Mouse (Mus musculus): ENCODE results near the gene Nek7. TPM values are rescaled to one million over a fixed set of nuclear protein-coding genes. Genes with fewer than 3 reads are reported as not detected.
A peak's percentile ranks its signal among the peaks of the same experiment; 100 is the strongest.

Nek7 gene
- polyA plus RNA-seq, 1 experiment from 2014 or later = 10.9 TPM

DNA sequence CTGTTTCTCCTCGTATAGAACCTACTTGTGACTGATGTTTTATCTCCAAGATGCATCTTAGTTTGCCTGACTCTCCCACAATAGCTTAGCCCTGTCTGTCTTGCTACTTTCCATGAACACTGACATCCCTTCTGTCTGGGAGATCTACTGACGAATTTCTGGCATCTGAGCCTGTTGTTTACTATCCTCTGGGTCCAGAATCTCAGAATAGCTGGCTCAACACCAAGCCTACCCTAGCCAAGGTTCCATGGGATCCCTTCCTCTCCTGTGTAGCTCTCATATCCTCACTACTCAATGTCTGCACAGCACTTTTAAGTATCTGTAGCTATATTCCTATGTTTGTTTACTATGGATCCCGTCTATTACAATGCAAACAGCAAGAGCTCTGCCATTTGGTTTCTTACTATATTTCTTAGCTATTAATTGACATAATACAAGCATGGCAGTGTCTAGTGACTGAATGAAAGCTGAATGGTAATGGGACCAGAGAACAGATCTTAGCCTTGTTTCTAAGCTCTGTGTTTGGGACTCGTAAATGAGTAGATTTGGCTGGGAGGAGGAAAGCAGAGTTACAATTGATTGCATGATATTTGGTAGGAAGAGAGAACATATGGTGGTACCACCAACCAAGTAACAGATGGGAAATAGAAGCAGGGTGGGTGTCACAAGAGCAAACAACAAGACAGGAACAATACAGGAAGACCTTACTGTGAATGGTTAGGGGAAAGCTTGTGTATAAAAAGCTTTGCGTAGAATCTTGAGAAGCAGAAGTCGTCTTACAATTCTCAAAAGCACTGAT is 51.3 kb downstream of the Nek7 start:
- WGBS = 63% methylated on average over 6 of the region's 6 CpGs

DNA sequence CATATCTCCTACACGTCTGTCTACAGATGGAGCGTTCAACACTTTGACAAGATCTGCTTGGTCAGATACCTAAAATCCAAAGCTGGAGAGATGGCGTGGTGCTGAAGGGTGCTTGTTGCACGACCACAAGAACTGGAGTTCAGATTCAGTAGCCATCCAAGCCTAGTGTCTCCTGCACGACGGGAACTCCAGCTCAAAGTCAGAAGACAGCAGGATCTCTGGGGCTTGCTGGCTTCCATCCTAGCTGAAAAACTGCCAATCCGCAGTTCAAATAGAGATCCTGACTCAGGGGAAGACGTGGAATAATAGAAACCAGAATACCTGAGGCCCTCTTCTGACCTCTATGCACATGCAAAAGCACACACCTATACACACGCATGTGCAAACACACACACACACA is 52.0 kb downstream of the Nek7 start:
- ATAC-seq = no peak; the same call in 1 of the 2 replicates
- peaks cover 7% of the 10 kb centered on the region for H3K4me1 ChIP-seq (ENCODE audit: control insufficient read depth, insufficient read depth, low read depth, low read length)
- H3K27me3 ChIP-seq (replicated peaks; ENCODE audit: control insufficient read depth, insufficient read depth, low read length) = no peaks in the 10 kb centered on the region
- no peaks in the 10 kb centered on the region for H3K36me3 ChIP-seq (ENCODE audit: control insufficient read depth, insufficient read depth, low read length)
- no peak overlapping the region for H3K9ac ChIP-seq (ENCODE audit: low read depth, low read length)
- WGBS = 78% methylated on average over 9 of the region's 9 CpGs
- no peaks in the 10 kb centered on the region for H3K9me3 ChIP-seq (ENCODE audit: control insufficient read depth, low read length)
- H3K4me3 ChIP-seq (ENCODE audit: low read length) = no peak overlapping the region
- H3K27ac ChIP-seq (ENCODE audit: low read depth, low read length) = no peak overlapping the region
- H3K4me2 ChIP-seq (ENCODE audit: low read length) = no peak overlapping the region

More for the DNA sequence above, 51.3 kb downstream of the Nek7 start:
- no peaks in the 10 kb centered on the region for H3K9me3 ChIP-seq (ENCODE audit: control insufficient read depth, low read length)
- H3K4me1 ChIP-seq (ENCODE audit: control insufficient read depth, insufficient read depth, low read depth, low read length) = peaks cover 7% of the 10 kb centered on the region
- no peak overlapping the region for H3K4me3 ChIP-seq (ENCODE audit: low read length)
- no peak overlapping the region for H3K9ac ChIP-seq (ENCODE audit: low read depth, low read length)
- H3K27ac ChIP-seq (ENCODE audit: low read depth, low read length) = no peak overlapping the region
- H3K36me3 ChIP-seq (ENCODE audit: control insufficient read depth, insufficient read depth, low read length) = no peaks in the 10 kb centered on the region
- H3K4me2 ChIP-seq (ENCODE audit: low read length) = no peak overlapping the region
- ATAC-seq = peak; percentile 43; the same call in 1 of the 2 replicates
- no peaks in the 10 kb centered on the region for H3K27me3 ChIP-seq (replicated peaks; ENCODE audit: control insufficient read depth, insufficient read depth, low read length)

DNA sequence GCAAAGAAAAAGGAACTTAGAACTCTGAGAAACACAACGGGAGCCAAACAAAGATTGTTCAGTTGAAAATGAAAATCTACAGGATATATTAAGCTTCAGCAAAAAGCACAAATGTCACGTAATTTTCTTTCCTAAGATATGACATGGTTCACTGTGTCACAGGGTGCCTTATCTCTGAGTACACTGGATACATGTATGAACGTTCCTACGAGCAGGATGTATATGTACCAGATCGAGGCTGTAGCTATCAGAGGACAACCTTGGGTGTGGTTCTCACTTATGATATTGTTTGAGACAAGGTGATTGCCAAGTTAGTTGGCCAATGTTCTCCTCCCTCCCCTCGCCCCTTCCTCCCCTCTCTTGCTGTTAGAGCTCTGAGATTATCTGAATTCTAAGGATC is 55.3 kb downstream of the Nek7 start:
- Histone ChIP-seq H3K27ac (ENCODE audit: low read depth, low read length) (no peak overlapping the region), H3K4me1 (ENCODE audit: control insufficient read depth, insufficient read depth, low read depth, low read length) (no peaks in the 10 kb centered on the region), H3K27me3 (replicated peaks; ENCODE audit: control insufficient read depth, insufficient read depth, low read length) (no peaks in the 10 kb centered on the region), H3K9me3 (ENCODE audit: control insufficient read depth, low read length) (no peaks in the 10 kb centered on the region), H3K4me2 (ENCODE audit: low read length) (no peak overlapping the region), H3K4me3 (ENCODE audit: low read length) (no peak overlapping the region), H3K9ac (ENCODE audit: low read depth, low read length) (no peak overlapping the region), H3K36me3 (ENCODE audit: control insufficient read depth, insufficient read depth, low read length) (no peaks in the 10 kb centered on the region)
- 90% methylated on average over 6 of the region's 6 CpGs for WGBS
- ATAC-seq = no peak

DNA sequence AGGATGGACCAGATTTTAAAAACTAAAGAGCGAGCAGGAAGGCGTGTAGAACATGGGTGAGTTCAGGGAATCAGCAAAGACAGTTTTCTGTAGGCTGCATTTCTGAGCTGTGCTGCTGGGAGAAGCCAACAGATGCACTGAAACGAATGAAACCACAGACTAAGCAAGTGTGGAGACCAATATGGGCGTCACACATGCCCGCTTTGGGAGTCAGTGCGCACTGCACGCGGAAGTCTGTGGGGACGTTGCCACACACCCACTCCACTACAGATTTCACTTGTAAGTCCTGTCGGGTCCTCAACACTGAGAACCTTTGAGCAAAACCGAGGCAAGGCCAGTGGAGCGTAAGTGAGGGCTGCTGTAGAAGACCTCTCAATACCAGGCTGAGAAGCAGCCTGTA is 59.2 kb downstream of the Nek7 start:
- 93% methylated on average over 12 of the region's 12 CpGs for WGBS
- Histone ChIP-seq H3K27ac (ENCODE audit: low read depth, low read length) (no peak overlapping the region), H3K27me3 (replicated peaks; ENCODE audit: control insufficient read depth, insufficient read depth, low read length) (no peaks in the 10 kb centered on the region), H3K9me3 (ENCODE audit: control insufficient read depth, low read length) (no peaks in the 10 kb centered on the region), H3K9ac (ENCODE audit: low read depth, low read length) (no peak overlapping the region), H3K4me2 (ENCODE audit: low read length) (no peak overlapping the region), H3K4me1 (ENCODE audit: control insufficient read depth, insufficient read depth, low read depth, low read length) (no peaks in the 10 kb centered on the region), H3K36me3 (ENCODE audit: control insufficient read depth, insufficient read depth, low read length) (no peaks in the 10 kb centered on the region), H3K4me3 (ENCODE audit: low read length) (no peak overlapping the region)
- no peak for ATAC-seq

DNA sequence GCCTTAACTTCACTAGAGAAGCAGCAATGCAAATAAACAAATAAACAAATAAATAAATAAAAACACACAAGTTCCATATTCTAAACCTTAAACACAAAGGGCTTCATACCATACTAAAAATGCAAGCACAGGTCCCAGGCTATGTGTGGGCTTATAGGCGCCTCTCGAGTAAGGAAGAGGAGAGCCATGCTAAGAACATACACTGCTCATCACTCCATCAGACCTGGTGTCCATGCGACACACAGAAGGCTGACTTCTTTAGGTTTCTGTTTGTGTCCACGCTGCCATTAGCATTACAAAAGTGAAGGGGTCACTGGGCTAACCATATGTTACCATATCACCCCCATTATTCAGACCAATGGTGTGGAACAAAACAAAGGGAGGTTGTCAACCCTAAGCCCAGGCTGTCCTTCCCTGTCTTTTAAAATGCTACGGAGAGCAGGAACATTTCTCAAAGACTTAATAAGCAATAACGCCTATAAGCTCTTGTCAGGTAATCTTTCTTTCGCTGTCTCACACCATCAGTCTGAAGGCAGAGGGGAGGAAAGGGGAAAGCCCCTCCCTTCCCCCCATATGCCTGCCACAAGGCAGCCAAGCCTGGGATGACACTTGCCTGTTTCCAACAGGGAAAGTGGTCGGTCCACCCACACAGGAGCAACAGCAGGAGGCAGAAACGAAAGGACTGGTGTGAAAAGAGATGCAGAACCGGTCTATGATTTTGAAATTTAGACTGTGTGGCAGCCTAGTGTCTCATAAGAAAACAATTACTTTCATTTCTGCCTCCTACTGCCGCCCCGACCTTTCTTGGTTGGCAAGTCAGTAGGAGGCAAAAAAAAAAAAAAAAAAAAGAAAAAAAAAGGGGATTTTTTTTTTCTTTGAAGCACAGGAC is 60.5 kb downstream of the Nek7 start:
- Histone ChIP-seq H3K4me1 (ENCODE audit: control insufficient read depth, insufficient read depth, low read depth, low read length) (no peaks in the 10 kb centered on the region), H3K9me3 (ENCODE audit: control insufficient read depth, low read length) (no peaks in the 10 kb centered on the region), H3K27ac (ENCODE audit: low read depth, low read length) (no peak overlapping the region), H3K27me3 (replicated peaks; ENCODE audit: control insufficient read depth, insufficient read depth, low read length) (no peaks in the 10 kb centered on the region), H3K4me2 (ENCODE audit: low read length) (peak overlapping the region; percentile 1; the same call in 1 of the 2 replicates), H3K9ac (ENCODE audit: low read depth, low read length) (no peak overlapping the region), H3K36me3 (ENCODE audit: control insufficient read depth, insufficient read depth, low read length) (no peaks in the 10 kb centered on the region), H3K4me3 (ENCODE audit: low read length) (no peak overlapping the region)
- WGBS = 20% methylated on average over 12 of the region's 12 CpGs
- peak; percentile 60; the same call in 1 of the 2 replicates for ATAC-seq

DNA sequence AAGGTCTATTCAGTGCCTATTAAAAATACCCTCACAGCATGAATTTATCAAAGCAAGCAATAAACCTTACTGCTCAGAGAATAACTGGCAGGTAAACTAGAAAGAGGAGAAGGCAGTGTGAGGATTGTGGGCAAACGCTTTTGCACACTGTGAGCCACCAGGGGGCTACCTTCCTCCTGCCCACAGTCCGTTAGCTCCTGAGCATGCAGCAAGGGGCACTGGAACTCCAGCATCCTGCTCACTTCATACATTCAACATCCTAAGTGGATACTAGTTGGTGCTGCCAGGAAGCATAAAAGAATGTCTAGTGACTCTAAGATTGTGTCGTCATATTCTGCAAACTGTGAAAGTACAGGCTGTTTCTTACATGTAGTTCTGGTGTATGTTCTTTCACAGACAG is 61.6 kb downstream of the Nek7 start:
- ATAC-seq = no peak
- no peak overlapping the region for H3K27ac ChIP-seq (ENCODE audit: low read depth, low read length)
- no peak overlapping the region for H3K4me3 ChIP-seq (ENCODE audit: low read length)
- no peaks in the 10 kb centered on the region for H3K4me1 ChIP-seq (ENCODE audit: control insufficient read depth, insufficient read depth, low read depth, low read length)
- no peaks in the 10 kb centered on the region for H3K9me3 ChIP-seq (ENCODE audit: control insufficient read depth, low read length)
- H3K27me3 ChIP-seq (replicated peaks; ENCODE audit: control insufficient read depth, insufficient read depth, low read length) = no peaks in the 10 kb centered on the region
- no peak overlapping the region for H3K9ac ChIP-seq (ENCODE audit: low read depth, low read length)
- H3K4me2 ChIP-seq (ENCODE audit: low read length) = no peak overlapping the region
- 64% methylated on average over 3 of the region's 3 CpGs for WGBS
- no peaks in the 10 kb centered on the region for H3K36me3 ChIP-seq (ENCODE audit: control insufficient read depth, insufficient read depth, low read length)

DNA sequence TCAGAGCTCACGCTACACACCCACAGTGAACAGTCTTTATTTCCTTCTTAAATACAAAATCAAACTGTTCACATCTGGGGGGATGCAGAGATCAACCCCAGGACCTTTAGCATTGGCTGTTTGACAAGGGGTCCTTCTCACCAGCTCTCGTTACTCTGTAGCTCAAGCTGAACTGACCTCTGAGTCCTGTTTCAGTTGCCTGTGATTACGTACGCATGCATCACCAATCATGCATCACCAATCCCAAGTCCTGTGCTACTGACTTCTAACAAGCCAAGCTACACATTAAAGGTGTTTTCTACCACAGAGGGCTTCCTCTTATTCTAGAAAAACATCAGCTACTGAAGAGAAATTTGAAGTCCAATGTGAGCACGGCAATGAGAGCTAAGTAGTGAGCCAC is 65.0 kb downstream of the Nek7 start:
- Histone ChIP-seq H3K27me3 (replicated peaks; ENCODE audit: control insufficient read depth, insufficient read depth, low read length) (no peaks in the 10 kb centered on the region), H3K36me3 (ENCODE audit: control insufficient read depth, insufficient read depth, low read length) (no peaks in the 10 kb centered on the region), H3K9me3 (ENCODE audit: control insufficient read depth, low read length) (no peaks in the 10 kb centered on the region), H3K4me2 (ENCODE audit: low read length) (no peak overlapping the region), H3K4me1 (ENCODE audit: control insufficient read depth, insufficient read depth, low read depth, low read length) (no peaks in the 10 kb centered on the region), H3K27ac (ENCODE audit: low read depth, low read length) (no peak overlapping the region), H3K9ac (ENCODE audit: low read depth, low read length) (no peak overlapping the region), H3K4me3 (ENCODE audit: low read length) (no peak overlapping the region)
- ATAC-seq = no peak
- WGBS = 85% methylated on average over 5 of the region's 5 CpGs

DNA sequence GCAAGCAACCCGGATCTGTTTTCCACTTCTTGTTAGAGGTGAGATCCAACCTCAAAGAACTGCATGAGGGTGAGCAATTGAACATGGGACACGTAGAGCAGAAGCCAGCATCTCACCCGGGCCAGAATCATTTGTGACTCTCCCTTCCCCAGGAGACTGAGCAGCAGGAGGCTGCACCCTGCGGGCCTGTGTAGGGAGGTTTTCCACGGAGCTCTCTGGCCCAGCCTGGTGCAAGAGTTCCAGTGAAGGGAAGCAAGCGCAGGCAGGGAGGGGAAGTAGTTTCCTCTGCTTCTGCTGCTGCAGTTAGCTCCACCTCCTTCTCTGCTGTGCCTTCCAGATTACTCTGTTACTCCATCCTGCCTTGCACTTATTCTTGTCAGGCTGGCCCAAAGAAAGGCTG is 69.8 kb downstream of the Nek7 start:
- Histone ChIP-seq H3K9ac (ENCODE audit: low read depth, low read length) (no peak overlapping the region), H3K4me1 (ENCODE audit: control insufficient read depth, insufficient read depth, low read depth, low read length) (peaks cover 4% of the 10 kb centered on the region; the same call in 1 of the 2 replicates), H3K4me3 (ENCODE audit: low read length) (no peak overlapping the region), H3K4me2 (ENCODE audit: low read length) (no peak overlapping the region), H3K27ac (ENCODE audit: low read depth, low read length) (no peak overlapping the region), H3K9me3 (ENCODE audit: control insufficient read depth, low read length) (no peaks in the 10 kb centered on the region), H3K27me3 (replicated peaks; ENCODE audit: control insufficient read depth, insufficient read depth, low read length) (no peaks in the 10 kb centered on the region), H3K36me3 (ENCODE audit: control insufficient read depth, insufficient read depth, low read length) (no peaks in the 10 kb centered on the region)
- no peak for ATAC-seq
- WGBS = 53% methylated on average over 6 of the region's 6 CpGs

DNA sequence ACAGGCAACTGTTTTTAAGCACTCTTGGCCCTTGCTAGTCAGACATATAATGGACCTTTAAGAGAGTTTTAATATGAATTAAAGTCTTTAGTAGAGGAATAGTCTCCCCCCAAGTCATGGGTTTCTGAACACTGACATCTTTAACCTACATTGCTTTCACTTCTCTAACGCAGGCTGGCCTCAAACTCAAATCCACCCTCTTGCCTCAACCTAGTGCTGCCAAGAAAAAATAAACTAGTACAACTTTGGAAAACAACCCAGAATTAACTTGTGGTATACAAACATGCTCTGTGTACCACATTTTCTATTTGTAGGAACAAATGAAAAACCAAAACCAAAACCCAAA is 77.8 kb downstream of the Nek7 start:
- H3K4me2 ChIP-seq (ENCODE audit: low read length) = no peak overlapping the region
- no peak overlapping the region for H3K27ac ChIP-seq (ENCODE audit: low read depth, low read length)
- H3K9ac ChIP-seq (ENCODE audit: low read depth, low read length) = no peak overlapping the region
- no peak overlapping the region for H3K4me3 ChIP-seq (ENCODE audit: low read length)
- H3K9me3 ChIP-seq (ENCODE audit: control insufficient read depth, low read length) = no peaks in the 10 kb centered on the region
- H3K4me1 ChIP-seq (ENCODE audit: control insufficient read depth, insufficient read depth, low read depth, low read length) = no peaks in the 10 kb centered on the region
- no peaks in the 10 kb centered on the region for H3K36me3 ChIP-seq (ENCODE audit: control insufficient read depth, insufficient read depth, low read length)
- H3K27me3 ChIP-seq (replicated peaks; ENCODE audit: control insufficient read depth, insufficient read depth, low read length) = no peaks in the 10 kb centered on the region
- WGBS = 86% methylated on average over 1 of the region's 1 CpGs
- ATAC-seq = no peak
